Mouse (Mus musculus) midbrain, embryonic 11.5 days (tissue): ENCODE data around the gene Stau1. TPM values are rescaled to one million over a fixed set of nuclear protein-coding genes. Genes with fewer than 3 reads are reported as not detected.
A peak's percentile ranks its signal among the peaks of the same experiment; 100 is the strongest.

Experiments
- ATAC-seq: fragments of 200-750 bp; cut with Nextera tagmentation; 2 replicates; pipeline ENCODE4 v1.8.0; 2017; ENCODE audit warnings: moderate TSS enrichment, moderate library complexity; ENCODE audit not compliant: low FRiP score
- DNase-seq: peaks from one replicate; pipeline ENCODE4 v3.0.0; 2015; ENCODE audit warnings: low spot score; ENCODE audit errors: missing footprints
- H3K27ac ChIP-seq: fragments of 300-500 bp; sonication (generic); 2 replicates; pipeline ENCODE4 v1.5.1; 2014; ENCODE audit warnings: low read depth, low read length
- H3K27me3 ChIP-seq: fragments of 300-500 bp; sonication (generic); 2 replicates; pipeline ENCODE4 v1.6.1; 2014; ENCODE audit warnings: mild to moderate bottlenecking, low read length, moderate library complexity, mixed read lengths; ENCODE audit not compliant: control insufficient read depth, insufficient read depth
- H3K36me3 ChIP-seq: fragments of 300-500 bp; sonication (generic); 2 replicates; pipeline ENCODE4 v1.6.1; 2014; ENCODE audit warnings: mild to moderate bottlenecking, low read length, moderate library complexity, mixed read lengths; ENCODE audit not compliant: control insufficient read depth, insufficient read depth
- H3K4me1 ChIP-seq: fragments of 300-500 bp; sonication (generic); 2 replicates; pipeline ENCODE4 v1.6.1; 2014; ENCODE audit warnings: low read length; ENCODE audit not compliant: control insufficient read depth, insufficient read depth
- H3K4me2 ChIP-seq: fragments of 300-500 bp; sonication (generic); 2 replicates; pipeline ENCODE4 v1.6.1; 2014; ENCODE audit warnings: mild to moderate bottlenecking, moderate library complexity
- H3K4me3 ChIP-seq: fragments of 300-500 bp; sonication (generic); 2 replicates; pipeline ENCODE4 v1.5.1; 2014; ENCODE audit warnings: low read depth, low read length
- H3K9ac ChIP-seq: fragments of 300-500 bp; sonication (generic); 2 replicates; pipeline ENCODE4 v1.6.1; 2014; ENCODE audit warnings: low read length
- H3K9me3 ChIP-seq: fragments of 300-500 bp; sonication (generic); 2 replicates; pipeline ENCODE4 v1.6.1; 2016; ENCODE audit warnings: low read length; ENCODE audit not compliant: control insufficient read depth
- WGBS: fragments of 180-500 bp; shearing (Covaris S2); extraction: QIAGEN DNeasy Blood & Tissue Kit; methylation state at CpG from one replicate; pipeline ENCODE4 v1.1.7; 2014; 5-methylcytosine and 5-hydroxymethylcytosine counted together
- polyA plus RNA-seq: library from polyadenylated mRNA; unstranded; fragments of >200 nt; fragmentation: Nextera tagmentation; extraction: Ambion mirVana; gene quantifications from 2 replicates; pipeline ENCODE4 v1.2.1, GENCODE M21; 2014

The Stau1 gene
- polyA plus RNA-seq, 1 experiment from 2014 or later = 96.2 TPM

- Histone ChIP-seq H3K27ac (peak overlapping the region; percentile 94), H3K36me3 (no peaks in the 10 kb centered on the region), H3K9me3 (no peaks in the 10 kb centered on the region), H3K4me3 (peak overlapping the region; percentile 89), H3K9ac (peak overlapping the region; percentile 94), H3K27me3 (no peaks in the 10 kb centered on the region), H3K4me2 (peak overlapping the region; percentile 96), H3K4me1 (peaks cover 9% of the 10 kb centered on the region)
- DNase-seq = peak; percentile 90
- ATAC-seq = no peak
- under 1% methylated on average over 28 of the region's 28 CpGs for WGBS
Measured at GRCm38 (mm10) chr2:166906523-166907182, 89.4 kb downstream of the Stau1 start.

- DNase-seq = peak; percentile 100
- peak within 1 kb of the TSS; percentile 89 for H3K4me3 ChIP-seq
- H3K9me3 ChIP-seq = no peaks in the 10 kb centered on the region
- ATAC-seq = peak; percentile 97
- peak within 1 kb of the TSS; percentile 94 for H3K27ac ChIP-seq
- WGBS = under 1% methylated on average over 79 of the region's 80 CpGs
- no peaks in the 10 kb centered on the region for H3K27me3 ChIP-seq
- peak within 1 kb of the TSS; percentile 96 for H3K4me2 ChIP-seq
- H3K36me3 ChIP-seq = no peaks in the 10 kb centered on the region
- H3K9ac ChIP-seq = peak within 1 kb of the TSS; percentile 94
- H3K4me1 ChIP-seq = peaks cover 9% of the 10 kb centered on the region
Measured at GRCm38 (mm10) chr2:166905711-166906522, 90.2 kb downstream of the Stau1 start, which contains the start of gene Cse1l. TSS of gene Cse1l (plus strand) at chr2:166906040.

DNA sequence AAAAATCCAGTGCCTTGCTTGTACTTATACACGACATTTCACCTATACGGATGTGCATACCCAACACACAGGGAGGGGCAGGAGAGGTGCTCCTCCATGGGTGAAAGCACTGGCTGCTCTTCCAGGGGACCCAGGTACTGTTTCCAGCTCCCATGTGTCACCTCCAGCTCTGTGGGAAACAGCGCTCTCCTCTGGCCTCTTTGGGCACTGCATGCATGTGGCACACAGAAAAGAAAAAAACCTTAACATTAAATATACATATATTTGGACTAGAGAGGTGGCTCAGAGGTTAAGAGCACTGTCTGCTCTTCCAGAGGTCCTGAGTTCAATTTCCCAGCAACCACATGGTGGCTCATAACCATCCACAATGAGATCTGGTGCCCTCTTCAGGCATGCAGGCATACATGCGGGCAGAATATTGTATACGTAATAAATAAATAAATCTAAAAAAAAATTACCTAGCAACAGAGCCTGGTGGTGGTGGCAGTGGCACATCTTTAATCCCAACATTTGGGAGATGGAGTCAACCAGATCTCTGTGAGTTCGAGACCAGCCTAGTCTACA lies 92.3 kb downstream of the Stau1 start:
- H3K4me3 ChIP-seq = no peak overlapping the region
- no peaks in the 10 kb centered on the region for H3K36me3 ChIP-seq
- WGBS = 94% methylated on average over 6 of the region's 6 CpGs
- H3K27me3 ChIP-seq = no peaks in the 10 kb centered on the region
- H3K27ac ChIP-seq = no peak overlapping the region
- H3K9me3 ChIP-seq = no peaks in the 10 kb centered on the region
- ATAC-seq (no peak), DNase-seq (peak; percentile 75)
- H3K9ac ChIP-seq = no peak overlapping the region
- H3K4me1 ChIP-seq = peaks cover 9% of the 10 kb centered on the region
- no peak overlapping the region for H3K4me2 ChIP-seq

DNA sequence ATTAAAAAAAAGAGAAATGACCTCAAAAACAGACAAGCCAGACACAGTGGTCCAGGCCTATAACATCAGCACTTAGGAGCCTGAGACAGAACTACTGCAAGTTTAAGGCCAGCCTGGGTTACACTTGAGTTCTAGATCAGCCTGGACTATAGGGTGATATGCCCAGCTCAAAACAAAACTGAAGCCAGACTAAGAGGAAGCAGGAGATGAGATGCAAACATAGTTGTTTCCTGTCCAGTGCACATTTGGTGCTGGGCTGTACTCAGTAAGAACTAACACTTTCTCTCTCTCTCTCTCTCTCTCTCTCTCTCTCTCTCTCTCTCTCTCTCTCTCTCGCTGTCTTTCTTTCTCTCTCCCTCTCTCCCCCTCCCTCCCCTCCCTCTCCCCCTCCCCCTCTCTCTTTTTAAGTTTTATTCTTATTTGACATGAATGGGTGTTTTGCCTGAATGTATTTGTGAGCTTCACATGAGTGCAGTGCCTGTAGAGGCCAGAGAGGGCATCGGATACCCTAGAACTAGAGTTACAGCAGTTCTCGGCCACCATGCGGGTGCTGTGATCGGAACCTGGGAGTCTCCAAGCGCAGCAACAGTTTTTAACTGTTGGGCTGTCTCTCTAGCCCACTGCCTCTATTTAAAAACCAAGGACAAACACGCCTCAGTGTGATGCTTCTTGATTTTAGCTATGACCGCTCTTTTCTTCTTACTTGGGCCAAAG lies 95.2 kb downstream of the Stau1 start:
- 83% methylated on average over 8 of the region's 8 CpGs for WGBS
- no peak overlapping the region for H3K4me3 ChIP-seq
- no peak for DNase-seq
- no peaks in the 10 kb centered on the region for H3K27me3 ChIP-seq
- H3K4me2 ChIP-seq = no peak overlapping the region
- no peaks in the 10 kb centered on the region for H3K9me3 ChIP-seq
- H3K27ac ChIP-seq = no peak overlapping the region
- ATAC-seq = no peak
- H3K9ac ChIP-seq = no peak overlapping the region
- H3K36me3 ChIP-seq = no peaks in the 10 kb centered on the region
- no peaks in the 10 kb centered on the region for H3K4me1 ChIP-seq

DNA sequence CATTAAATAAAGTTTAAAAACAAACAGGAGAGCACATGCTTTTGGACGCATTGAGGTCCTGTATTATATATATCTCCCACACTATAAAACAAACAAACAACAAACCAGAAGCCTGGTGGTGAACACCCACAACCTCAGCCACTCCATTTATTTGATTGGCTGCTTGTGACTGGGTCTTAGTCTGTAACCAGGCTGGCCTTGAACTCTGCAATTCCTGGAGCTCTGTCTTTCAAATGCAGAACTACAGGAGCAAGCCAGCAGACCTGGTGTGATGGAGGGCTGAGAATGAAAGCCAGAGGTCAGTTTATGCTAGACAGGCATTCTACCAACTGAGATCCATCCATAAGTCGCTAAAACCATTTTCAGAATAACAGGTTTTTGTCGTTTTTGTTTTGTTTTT lies 96.4 kb downstream of the Stau1 start:
- Histone ChIP-seq H3K9ac (no peak overlapping the region), H3K36me3 (no peaks in the 10 kb centered on the region), H3K9me3 (no peaks in the 10 kb centered on the region), H3K4me2 (no peak overlapping the region), H3K27ac (no peak overlapping the region), H3K27me3 (no peaks in the 10 kb centered on the region), H3K4me3 (no peak overlapping the region), H3K4me1 (no peaks in the 10 kb centered on the region)
- peak; percentile 51 for DNase-seq
- ATAC-seq = no peak
- 77% methylated on average over 3 of the region's 3 CpGs for WGBS

DNA sequence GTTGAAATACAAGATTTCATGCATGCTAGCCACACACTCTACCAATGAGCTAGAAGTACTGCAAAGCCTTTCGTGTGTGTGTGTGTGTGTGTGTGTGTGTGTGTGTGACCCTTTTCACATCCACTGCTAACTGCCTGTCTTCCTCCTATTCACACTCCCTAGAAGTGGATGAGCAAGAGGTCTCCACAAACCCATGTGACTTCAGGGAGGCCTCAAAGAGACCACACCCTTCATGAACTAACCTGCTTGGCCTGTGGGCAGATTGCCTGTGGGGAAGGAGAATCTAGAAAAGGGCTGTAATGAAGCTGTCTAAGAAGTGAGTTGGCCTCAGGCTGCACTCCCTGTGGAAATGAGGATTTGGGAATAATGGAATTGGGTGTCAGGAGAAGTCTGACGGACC lies 96.9 kb downstream of the Stau1 start:
- Histone ChIP-seq H3K4me3 (no peak overlapping the region), H3K9me3 (no peaks in the 10 kb centered on the region), H3K4me1 (no peaks in the 10 kb centered on the region), H3K4me2 (no peak overlapping the region), H3K27me3 (no peaks in the 10 kb centered on the region), H3K36me3 (0 out of 2 replicates have a peak, but pooled peaks cover 2% of the 10 kb centered on the region), H3K27ac (no peak overlapping the region), H3K9ac (no peak overlapping the region)
- ATAC-seq (no peak), DNase-seq (peak; percentile 78)
- WGBS = 82% methylated on average over 2 of the region's 2 CpGs

Other genes starting within 250 kb of the Stau1 start
- gene Trp53rkb, start 203.8 kb downstream of the Stau1 start, polyA plus RNA-seq = 8.7 and 10.8 TPM in 2 replicates
- 4.4 and 4.6 TPM in 2 replicates for gene Arfgef2, start 190.7 kb downstream of the Stau1 start, polyA plus RNA-seq
- 231 and 260 TPM in 2 replicates for gene Cse1l, start 90.3 kb downstream of the Stau1 start, polyA plus RNA-seq
- gene Ddx27, start 18.9 kb upstream of the Stau1 start, polyA plus RNA-seq = 40.6 and 42.5 TPM in 2 replicates
- gene Znfx1, start 66.7 kb upstream of the Stau1 start, polyA plus RNA-seq = 5.4 and 5.5 TPM in 2 replicates
- gene Kcnb1, start 193.9 kb upstream of the Stau1 start, polyA plus RNA-seq = 0.75 and 0.96 TPM in 2 replicates
- 9.4 and 11.2 TPM in 2 replicates for gene Ptgis, start 244.3 kb upstream of the Stau1 start, polyA plus RNA-seq